Mouse (Mus musculus) v-Abl transformed pro-B cells (cell line): ENCODE data around the gene Ift27.

Experiments
- in situ Hi-C, 2 experiments: fragments of 400-800 bp; cut with MboI; formaldehyde crosslinking; loops; one replicate each; pipeline ENCODE4 v1.15.1; 2025; ENCODE audit not compliant: unreplicated experiment in 2 of 2

Gene Ift27

DNA sequence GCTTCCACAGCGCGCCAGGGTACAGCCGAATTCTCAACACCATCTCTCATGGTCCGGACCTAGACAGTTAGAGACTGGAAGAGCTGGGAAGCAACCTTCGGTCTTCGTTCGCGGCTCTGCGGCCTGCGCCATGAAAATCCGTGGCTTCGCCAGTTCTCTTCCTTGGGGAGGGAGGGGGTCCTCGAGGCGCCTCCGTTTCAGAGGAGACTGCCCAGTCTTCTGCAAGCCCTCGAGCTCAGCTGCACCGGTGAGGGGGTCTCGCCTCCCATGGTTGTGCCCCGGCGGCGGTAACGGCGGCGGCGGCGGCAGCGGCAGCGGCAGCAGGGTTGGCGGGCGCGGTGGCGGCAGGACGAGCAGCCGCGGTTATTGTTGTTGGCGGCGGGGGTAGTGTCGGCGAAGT lies 54.7 kb downstream of the Ift27 start:
- in situ Hi-C loops = loop anchor here in 1 of 2 experiments (25.0 kb wide), 1 partner anchor 1107 kb away; no protein-coding TSS in a partner anchor

DNA sequence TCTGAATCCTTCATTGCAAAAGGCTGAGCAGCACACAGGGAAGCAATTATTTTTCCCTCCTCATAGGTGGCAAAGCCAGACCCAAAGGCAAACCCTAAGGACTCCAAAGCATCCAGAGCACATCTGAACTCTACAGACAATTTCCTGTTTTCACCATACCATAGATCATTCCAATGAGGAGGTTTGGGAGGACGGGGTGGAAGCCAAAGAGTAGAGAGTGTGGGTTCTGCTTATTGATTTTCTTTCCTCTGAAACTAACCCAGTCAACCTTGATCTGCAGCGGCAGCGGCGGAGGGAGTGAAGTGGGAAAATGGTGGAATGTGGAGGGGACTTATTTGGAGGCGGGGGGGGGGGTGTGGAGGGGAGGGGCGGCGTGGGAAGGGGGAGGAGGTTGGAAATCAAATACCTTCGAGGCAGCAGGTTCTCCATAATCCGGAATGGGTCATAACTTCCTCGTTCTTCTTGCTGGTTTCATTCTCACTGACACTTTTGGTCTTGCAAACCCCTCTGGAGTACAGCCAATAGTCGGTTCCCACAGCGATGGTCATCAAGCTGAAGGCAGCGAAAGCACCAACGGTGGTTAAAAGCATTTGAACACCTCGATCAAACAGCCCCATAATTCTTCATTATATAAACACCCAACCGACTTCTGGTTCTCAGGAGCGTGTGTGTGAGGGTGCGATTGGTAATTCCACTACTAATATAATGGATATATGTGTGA lies 55.5 kb downstream of the Ift27 start:
- in situ Hi-C loops = loop anchor here in 1 of 2 experiments (25.0 kb wide), 1 partner anchor 1106 kb away; no protein-coding TSS in a partner anchor

DNA sequence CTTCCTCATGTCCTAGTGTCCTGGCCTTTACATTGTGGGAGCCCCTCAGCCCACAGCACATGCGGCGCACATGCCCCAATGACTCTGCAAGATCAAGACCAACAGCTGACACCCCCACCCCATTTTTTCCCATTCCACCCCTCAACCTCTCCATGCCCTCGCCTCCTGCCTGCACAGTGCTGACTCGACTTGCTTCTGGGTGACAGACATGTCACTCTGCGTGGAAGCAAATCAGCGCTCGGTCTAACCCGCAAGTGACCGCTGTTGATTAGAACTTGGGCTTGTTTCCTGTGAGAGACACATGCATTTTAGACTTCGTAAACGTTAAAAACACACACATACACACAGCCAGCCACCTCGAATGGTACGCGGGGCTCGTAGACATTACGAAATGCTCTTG lies 56.2 kb downstream of the Ift27 start:
- in situ Hi-C loops = loop anchor here in 1 of 2 experiments (25.0 kb wide), 1 partner anchor 1105 kb away; no protein-coding TSS in a partner anchor

DNA sequence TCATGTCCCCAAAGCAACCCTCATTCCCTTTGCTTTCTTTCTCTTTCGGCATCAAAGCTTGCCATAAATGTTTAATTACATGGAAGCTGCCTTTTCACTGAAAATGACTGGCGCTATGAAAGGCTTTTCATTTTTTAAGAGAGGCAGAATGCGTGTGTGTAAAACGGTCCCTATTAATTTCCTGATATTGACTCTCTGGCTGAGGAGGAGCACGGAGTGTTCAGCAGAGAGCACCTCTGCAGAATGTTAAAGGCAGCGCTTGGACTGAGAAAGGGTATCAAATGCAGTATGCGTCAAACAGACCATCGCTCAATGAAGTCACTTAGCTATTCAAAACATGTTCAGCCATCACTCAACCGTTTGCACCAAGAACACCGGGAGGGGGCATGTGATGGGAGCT lies 57.0 kb downstream of the Ift27 start:
- in situ Hi-C loops = loop anchor here in 1 of 2 experiments (25.0 kb wide), 1 partner anchor 1105 kb away; no protein-coding TSS in a partner anchor

DNA sequence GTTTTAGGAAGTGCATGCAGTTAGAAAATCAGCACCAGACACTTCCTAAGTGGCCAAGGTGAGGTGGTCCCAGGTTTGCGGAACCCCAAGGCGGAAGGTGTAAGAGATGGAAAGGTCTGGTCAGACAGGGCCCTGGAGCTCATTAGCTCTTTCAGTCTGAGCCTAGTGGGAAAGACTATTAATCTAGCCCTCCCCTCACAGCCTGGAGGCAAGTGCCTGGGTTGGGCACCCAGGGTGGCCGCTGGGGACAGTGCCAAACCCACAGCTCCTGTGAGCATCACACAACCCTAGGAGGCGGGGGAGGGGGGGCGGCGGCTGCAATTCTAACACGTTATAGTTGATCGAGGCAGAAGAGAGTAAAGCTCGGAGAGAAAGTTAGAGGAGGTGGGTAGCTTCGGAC lies 57.7 kb downstream of the Ift27 start:
- in situ Hi-C loops = loop anchor here in 1 of 2 experiments (25.0 kb wide), 1 partner anchor 1104 kb away; no protein-coding TSS in a partner anchor
